Mouse (Mus musculus): ENCODE results near the gene Carm1.
"Not testable (repeated sequence)": the region's sequence is repeated elsewhere in the genome, so short reads cannot be mapped to it uniquely, and the experiment has no call there.

Carm1 gene

DNA sequence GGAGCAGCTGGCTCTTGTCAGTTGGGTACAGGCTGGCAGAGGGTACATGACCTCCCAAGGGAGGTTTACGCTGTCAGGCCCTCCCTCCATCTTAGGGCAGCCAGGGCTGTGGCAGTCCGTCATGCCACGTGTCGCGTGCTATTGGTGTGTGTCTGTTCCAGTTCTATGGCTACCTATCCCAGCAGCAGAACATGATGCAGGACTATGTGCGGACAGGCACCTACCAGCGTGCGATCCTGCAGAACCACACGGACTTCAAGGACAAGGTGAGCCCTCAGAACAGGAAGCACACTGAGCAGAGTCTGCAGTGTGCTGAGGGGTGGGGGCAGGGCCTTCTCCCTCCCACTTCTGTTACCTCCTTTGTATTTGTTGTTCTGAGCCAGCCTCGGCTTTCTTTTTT, 28.6 kb downstream of the Carm1 start:
- in situ Hi-C loops (cut with MboI, MseI): no loop called here

GRCm38 (mm10) chr9:21576286-21576685, 29.6 kb downstream of the Carm1 start:
- in situ Hi-C loops (cut with MboI, MseI): no loop called here

GRCm38 (mm10) chr9:21578226-21578625, 31.5 kb downstream of the Carm1 start:
- in situ Hi-C loops (cut with MboI, MseI): no loop called here

GRCm38 (mm10) chr9:21585401-21585800, 38.7 kb downstream of the Carm1 start:
- in situ Hi-C loops (cut with MboI, MseI): no loop called here

- in situ Hi-C loops (cut with MboI, MseI): no loop called here
These were observed 41.1 kb downstream of the Carm1 start for GRCm38 (mm10) chr9:21587678-21588349.

GRCm38 (mm10) chr9:21588350-21588749, 41.7 kb downstream of the Carm1 start:
- in situ Hi-C loops (cut with MboI, MseI): no loop called here

- in situ Hi-C loops (cut with MboI, MseI): no loop called here
These were observed 42.8 kb downstream of the Carm1 start for GRCm38 (mm10) chr9:21589538-21589937.

DNA sequence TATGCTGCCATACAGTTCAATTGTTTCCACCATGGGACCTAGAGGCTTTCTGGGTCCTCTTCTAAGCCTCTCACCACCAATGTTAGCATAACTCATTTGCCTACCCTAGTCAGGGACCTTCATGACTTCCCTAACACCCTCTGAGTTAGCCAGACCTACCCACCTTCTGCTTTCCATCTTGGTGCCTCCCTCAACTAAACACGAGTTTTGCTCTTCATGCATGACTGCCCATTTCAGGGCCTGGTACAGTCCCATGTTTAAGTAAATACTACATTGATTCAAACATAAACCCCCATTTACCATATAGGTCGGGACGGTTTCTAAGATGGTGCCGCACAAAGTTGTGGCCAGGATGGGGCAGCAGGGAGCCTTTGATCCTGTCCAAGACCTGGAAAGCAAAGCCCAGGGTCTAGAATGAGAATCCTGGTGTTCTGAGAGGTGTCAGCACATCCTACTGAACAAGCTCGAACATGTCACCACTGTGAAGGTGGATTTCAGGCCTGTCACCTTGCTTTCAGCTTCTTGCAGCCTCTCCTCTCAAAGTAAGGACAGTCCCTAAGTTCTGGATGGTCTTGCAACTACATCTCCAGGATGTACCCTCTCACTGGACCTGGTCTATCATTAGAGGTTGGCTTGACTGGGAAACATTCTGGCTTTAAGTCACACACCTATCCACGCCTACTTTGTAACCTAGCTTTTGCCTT, 44.6 kb downstream of the Carm1 start:
- in situ Hi-C loops (cut with MboI, MseI): no loop called here

GRCm38 (mm10) chr9:21591831-21592702, 45.4 kb downstream of the Carm1 start:
- in situ Hi-C loops (cut with MboI, MseI): no loop called here

GRCm38 (mm10) chr9:21592703-21593121, 46.0 kb downstream of the Carm1 start, which contains the start of the genes Timm29 and Yipf2:
Gene Timm29, plus strand, starts transcription at chr9:21592722.
Gene Yipf2, minus strand, starts transcription at chr9:21592828.
- in situ Hi-C loops (cut with MboI, MseI): no loop called here

- in situ Hi-C loops (cut with MboI, MseI): no loop called here
These were observed 46.5 kb downstream of the Carm1 start for GRCm38 (mm10) chr9:21593122-21593721.

DNA sequence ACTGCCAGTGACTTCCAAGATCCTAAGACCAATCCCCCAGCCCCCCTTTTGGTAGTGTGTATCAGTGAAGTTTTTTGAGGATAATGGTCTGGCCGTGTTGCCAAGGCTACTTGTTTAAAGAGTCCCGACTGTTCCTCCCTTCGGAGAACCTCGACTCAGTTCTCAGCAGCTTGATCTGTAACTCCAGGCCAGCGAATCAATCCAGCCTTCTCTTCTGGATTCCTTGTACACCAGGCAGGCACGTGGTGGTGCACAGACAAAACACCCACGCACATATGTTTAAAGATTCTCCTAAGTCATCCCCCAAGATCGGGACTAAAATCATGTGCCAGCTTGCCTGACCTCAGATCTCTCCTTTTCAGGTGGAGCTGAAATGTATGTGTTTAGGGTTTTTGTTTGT, 47.7 kb downstream of the Carm1 start:
- in situ Hi-C loops (cut with MboI, MseI): not testable (repeated sequence)

GRCm38 (mm10) chr9:21594838-21595237, 48.1 kb downstream of the Carm1 start:
- in situ Hi-C loops (cut with MboI, MseI): no loop called here

DNA sequence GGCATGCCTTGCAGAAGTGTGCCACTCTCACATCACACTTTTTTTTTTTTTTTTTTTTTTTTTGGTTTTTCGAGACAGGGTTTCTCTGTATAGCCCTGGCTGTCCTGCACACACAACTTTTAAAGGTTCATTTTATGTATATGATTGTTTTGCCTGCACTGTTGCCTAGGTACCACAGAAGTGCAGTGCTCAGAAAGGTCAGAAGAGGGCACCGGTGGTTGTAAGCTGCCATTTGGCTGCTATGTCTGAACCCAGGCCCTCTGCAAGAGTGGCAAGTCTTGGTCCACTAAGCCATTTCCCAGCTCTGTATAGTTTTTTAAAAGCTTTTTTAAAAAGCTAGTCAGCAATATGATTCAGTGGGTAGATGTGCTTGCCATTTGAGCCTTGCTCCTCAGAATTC, 51.5 kb downstream of the Carm1 start:
- in situ Hi-C loops (cut with MboI, MseI): no loop called here

- in situ Hi-C loops (cut with MboI, MseI): no loop called here
These were observed 53.5 kb downstream of the Carm1 start for GRCm38 (mm10) chr9:21600186-21600585.

- in situ Hi-C loops (cut with MboI, MseI): no loop called here
These were observed 54.4 kb downstream of the Carm1 start for GRCm38 (mm10) chr9:21601073-21601472.

DNA sequence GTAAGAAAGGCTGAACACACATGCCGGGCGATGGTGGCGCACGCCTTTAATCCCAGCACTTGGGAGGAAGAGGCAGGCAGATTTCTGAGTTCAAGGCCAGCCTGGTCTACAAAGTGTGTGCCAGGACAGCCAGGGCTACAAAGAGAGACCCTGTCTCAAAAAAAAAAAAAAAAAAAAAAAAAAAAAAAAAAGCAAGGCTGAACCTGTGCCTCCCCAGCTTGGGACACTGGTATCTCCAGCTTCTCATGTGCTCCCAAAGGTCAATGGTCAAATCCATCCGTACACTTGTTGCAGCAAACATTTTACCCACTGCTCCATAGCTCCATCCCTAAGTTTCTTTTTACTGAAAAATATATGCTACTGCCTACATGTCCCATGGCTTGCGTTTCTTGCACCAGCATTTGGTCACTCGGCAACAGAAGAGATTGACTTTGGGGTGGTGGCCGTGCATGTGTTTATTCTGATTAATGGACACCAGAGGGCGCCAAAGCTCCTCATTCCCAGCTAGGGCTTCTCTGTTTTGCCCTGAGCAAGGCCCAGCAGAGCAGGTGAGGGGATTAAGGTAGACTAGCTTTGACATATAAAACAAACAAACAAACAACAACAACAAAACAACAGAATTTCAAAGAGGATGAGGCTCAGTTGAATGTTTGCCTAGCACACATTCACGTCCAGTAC, 55.2 kb downstream of the Carm1 start:
- in situ Hi-C loops (cut with MboI, MseI): no loop called here

GRCm38 (mm10) chr9:21604119-21604518, 57.4 kb downstream of the Carm1 start:
- in situ Hi-C loops (cut with MboI, MseI): no loop called here

DNA sequence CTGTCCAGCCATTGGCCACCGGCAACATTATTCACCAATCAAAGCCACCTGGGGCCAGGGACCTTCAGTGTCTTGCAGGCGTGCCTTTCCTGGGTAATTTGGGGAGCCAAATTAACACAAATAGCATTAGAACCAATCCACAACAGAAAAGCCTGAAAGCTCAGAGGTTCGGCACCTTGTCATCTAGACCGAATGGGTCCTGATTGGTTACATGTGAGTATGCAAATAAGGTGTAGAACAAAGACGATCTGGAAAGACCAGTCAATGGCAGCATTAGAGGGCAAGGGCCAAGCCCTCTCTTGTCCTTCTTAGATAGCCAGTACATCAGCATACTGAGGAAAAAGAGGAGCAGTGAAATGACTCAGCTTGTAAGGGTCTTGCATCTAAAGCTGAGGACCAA, 59.2 kb downstream of the Carm1 start:
- in situ Hi-C loops (cut with MboI, MseI): no loop called here

DNA sequence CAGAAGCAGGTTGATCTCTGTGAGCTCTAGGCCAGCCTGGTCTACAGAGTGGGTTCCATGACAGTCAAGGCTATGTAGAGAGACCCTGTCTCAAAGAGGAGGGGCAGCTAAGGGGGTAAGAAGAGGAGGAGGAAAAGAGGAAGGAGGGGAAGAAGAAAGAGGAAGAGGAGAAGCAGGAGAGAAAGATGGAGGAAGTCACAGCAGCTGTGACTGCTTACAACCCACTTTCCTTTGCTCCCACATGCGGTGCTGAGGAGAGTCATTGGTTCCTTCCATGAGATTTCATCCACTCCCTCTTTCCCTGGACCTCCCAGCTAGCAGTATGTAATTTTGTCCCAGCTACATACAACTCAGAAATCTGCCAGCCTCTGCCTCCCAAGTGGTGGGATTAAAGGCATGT, 60.0 kb downstream of the Carm1 start:
- in situ Hi-C loops (cut with MboI, MseI): no loop called here

- in situ Hi-C loops (cut with MboI, MseI): no loop called here
These were observed 63.2 kb downstream of the Carm1 start for GRCm38 (mm10) chr9:21609861-21610260.
